Mouse (Mus musculus) hindbrain, embryonic 15.5 days (tissue): Measurements from ENCODE around the gene Zfp712. TPM values are rescaled to one million over a fixed set of nuclear protein-coding genes. Genes with fewer than 3 reads are reported as not detected.

Source experiments
- ATAC-seq: fragments of 200-750 bp; cut with Nextera tagmentation; 2 replicates; pipeline ENCODE4 v1.8.0; 2017; ENCODE audit warnings: low read depth, moderate number of reproducible peaks, moderate TSS enrichment; ENCODE audit not compliant: low FRiP score
- H3K27ac ChIP-seq: fragments of 300-500 bp; sonication (generic); replicated peaks from 2 replicates; pipeline ENCODE4 v1.5.1; 2015; ENCODE audit warnings: mild to moderate bottlenecking, inconsistent platforms
- H3K27me3 ChIP-seq: fragments of 300-500 bp; sonication (generic); 2 replicates; pipeline ENCODE4 v1.6.1; 2015; ENCODE audit warnings: control low read depth, inconsistent platforms
- H3K36me3 ChIP-seq: fragments of 300-500 bp; sonication (generic); 2 replicates; pipeline ENCODE4 v1.6.1; 2015; ENCODE audit warnings: control low read depth, inconsistent platforms
- H3K4me1 ChIP-seq: fragments of 300-500 bp; sonication (generic); replicated peaks from 2 replicates; pipeline ENCODE4 v1.6.1; 2015; ENCODE audit warnings: control low read depth, inconsistent platforms
- H3K4me2 ChIP-seq: fragments of 300-500 bp; sonication (generic); 2 replicates; pipeline ENCODE4 v1.6.1; 2015; ENCODE audit warnings: moderate library complexity, mild to moderate bottlenecking, inconsistent platforms
- H3K4me3 ChIP-seq: fragments of 300-500 bp; sonication (generic); 2 replicates; pipeline ENCODE4 v1.5.1; 2015; ENCODE audit warnings: mild to moderate bottlenecking, inconsistent platforms
- H3K9ac ChIP-seq: fragments of 300-500 bp; sonication (generic); 2 replicates; pipeline ENCODE4 v1.6.1; 2015; ENCODE audit warnings: inconsistent platforms
- H3K9me3 ChIP-seq: fragments of 300-500 bp; sonication (generic); 2 replicates; pipeline ENCODE4 v1.6.1; 2016; ENCODE audit warnings: control low read depth, inconsistent platforms
- WGBS: fragments of 180-500 bp; shearing (Covaris S2); methylation state at CpG from one replicate; pipeline ENCODE4 v1.1.7; 2015; 5-methylcytosine and 5-hydroxymethylcytosine counted together
- polyA plus RNA-seq: library from polyadenylated mRNA; unstranded; fragments of >200 nt; fragmentation: Nextera tagmentation; extraction: Ambion mirVana; gene quantifications from 2 replicates; pipeline ENCODE4 v1.2.1, GENCODE M21; 2015

Gene Zfp712
- polyA plus RNA-seq = 5.7 and 6.7 TPM in 2 replicates

- Histone ChIP-seq H3K9ac (peak within 1 kb of the TSS; percentile 72), H3K4me3 (peak within 1 kb of the TSS; percentile 61), H3K36me3 (peaks cover 8% of the 10 kb centered on the region; the same call in 1 of the 2 replicates), H3K27me3 (no peaks in the 10 kb centered on the region), H3K4me2 (peak within 1 kb of the TSS; percentile 82), H3K4me1 (peaks cover 6% of the 10 kb centered on the region), H3K9me3 (no peaks in the 10 kb centered on the region), H3K27ac (peak within 1 kb of the TSS; percentile 76)
- WGBS = under 1% methylated on average over 27 of the region's 27 CpGs
- ATAC-seq = peak; percentile 96
Measured at GRCm38 (mm10) chr13:67060786-67061358, at the start of gene Zfp712. Gene Zfp712, minus strand, starts transcription at chr13:67061170.

GRCm38 (mm10) chr13:67108821-67109206, 47.8 kb upstream of the Zfp712 start:
- peak overlapping the region; percentile 87 for H3K4me2 ChIP-seq
- H3K36me3 ChIP-seq = no peaks in the 10 kb centered on the region
- WGBS = 3% methylated on average over 9 of the region's 9 CpGs
- H3K27ac ChIP-seq = peak overlapping the region; percentile 72
- H3K4me3 ChIP-seq = peak overlapping the region; percentile 52
- H3K9me3 ChIP-seq = no peaks in the 10 kb centered on the region
- peak overlapping the region; percentile 25; the same call in 1 of the 2 replicates for H3K9ac ChIP-seq
- H3K4me1 ChIP-seq = peaks cover 13% of the 10 kb centered on the region
- peak; percentile 72 for ATAC-seq
- no peaks in the 10 kb centered on the region for H3K27me3 ChIP-seq

- under 1% methylated on average over 17 of the region's 17 CpGs for WGBS
- ATAC-seq = peak; percentile 99
- Histone ChIP-seq H3K27me3 (no peaks in the 10 kb centered on the region), H3K36me3 (no peaks in the 10 kb centered on the region), H3K27ac (peak within 1 kb of the TSS; percentile 72), H3K9me3 (no peaks in the 10 kb centered on the region), H3K4me1 (peaks cover 13% of the 10 kb centered on the region), H3K4me3 (peak within 1 kb of the TSS; percentile 52), H3K9ac (peak within 1 kb of the TSS; percentile 45), H3K4me2 (peak within 1 kb of the TSS; percentile 87)
Measured at GRCm38 (mm10) chr13:67108194-67108820, 47.3 kb upstream of the Zfp712 start, which contains the start of gene Gm28557. Gene Gm28557, minus strand, starts transcription at chr13:67108604.

DNA sequence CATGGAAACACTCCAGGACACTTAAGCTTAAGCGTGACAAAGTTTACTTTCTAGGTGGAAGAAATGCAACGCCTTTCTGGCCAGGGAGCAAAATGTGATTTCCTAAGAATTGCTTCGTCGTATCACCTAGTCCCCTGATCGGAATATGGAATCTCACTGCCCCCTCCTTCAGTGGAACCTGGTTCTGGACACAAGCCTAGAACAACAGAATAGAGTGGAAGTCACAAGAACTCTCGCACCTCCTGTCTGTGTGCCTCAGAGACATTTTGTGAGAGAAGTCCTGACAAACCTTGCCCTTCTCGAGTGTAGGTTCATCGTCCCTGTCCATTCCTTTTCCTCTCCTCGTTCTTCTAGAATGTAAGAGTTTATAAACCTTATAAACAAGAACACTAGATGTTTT, 46.7 kb upstream of the Zfp712 start:
- 72% methylated on average over 9 of the region's 9 CpGs for WGBS
- Histone ChIP-seq H3K27me3 (no peaks in the 10 kb centered on the region), H3K4me1 (peaks cover 13% of the 10 kb centered on the region), H3K9me3 (no peaks in the 10 kb centered on the region), H3K4me2 (peak overlapping the region; percentile 87), H3K9ac (peak overlapping the region; percentile 45), H3K4me3 (peak overlapping the region; percentile 52), H3K27ac (peak overlapping the region; percentile 69), H3K36me3 (no peaks in the 10 kb centered on the region)
- no peak for ATAC-seq

- Histone ChIP-seq H3K27me3 (no peaks in the 10 kb centered on the region), H3K4me3 (no peak within 1 kb of the TSS), H3K4me1 (no peaks in the 10 kb centered on the region), H3K9ac (no peak within 1 kb of the TSS), H3K9me3 (no peaks in the 10 kb centered on the region), H3K4me2 (no peak within 1 kb of the TSS), H3K27ac (no peak within 1 kb of the TSS), H3K36me3 (no peaks in the 10 kb centered on the region)
- no peak for ATAC-seq
- 92% methylated on average over 10 of the region's 10 CpGs for WGBS
Measured at GRCm38 (mm10) chr13:67097876-67098275, 36.9 kb upstream of the Zfp712 start, which contains the start of gene Zfp708. Gene Zfp708, minus strand, starts transcription at chr13:67097976.

- H3K4me2 ChIP-seq = no peak overlapping the region
- no peak overlapping the region for H3K4me3 ChIP-seq
- H3K9me3 ChIP-seq = no peaks in the 10 kb centered on the region
- H3K27ac ChIP-seq = no peak overlapping the region
- H3K36me3 ChIP-seq = no peaks in the 10 kb centered on the region
- H3K27me3 ChIP-seq = no peaks in the 10 kb centered on the region
- ATAC-seq = no peak
- 90% methylated on average over 1 of the region's 1 CpGs for WGBS
- no peaks in the 10 kb centered on the region for H3K4me1 ChIP-seq
- no peak overlapping the region for H3K9ac ChIP-seq
Measured at GRCm38 (mm10) chr13:67090154-67090553, 29.2 kb upstream of the Zfp712 start.

DNA sequence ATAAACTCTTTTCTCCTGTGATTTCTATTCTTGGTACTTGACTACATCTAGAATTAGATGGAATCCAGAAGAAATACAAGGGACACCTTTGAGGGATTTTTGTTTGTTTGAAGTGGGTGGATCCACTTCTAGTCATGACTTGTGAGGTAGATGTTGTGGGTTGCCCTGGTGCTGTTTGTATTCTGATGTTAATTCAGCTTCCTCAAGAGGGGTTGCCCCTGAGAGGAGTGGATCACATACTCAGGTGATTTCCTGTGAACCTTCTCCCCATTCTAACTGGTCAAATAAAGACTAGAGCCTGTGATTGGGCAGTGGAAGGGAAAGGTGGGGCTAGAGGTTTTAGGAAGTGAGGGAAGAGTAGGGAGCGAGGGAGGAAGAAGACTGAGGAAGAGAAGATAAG, 21.0 kb upstream of the Zfp712 start:
- H3K4me1 ChIP-seq = peaks cover 12% of the 10 kb centered on the region
- H3K36me3 ChIP-seq = peaks cover 10% of the 10 kb centered on the region
- H3K27ac ChIP-seq = peak overlapping the region; percentile 79
- 71% methylated on average over 1 of the region's 1 CpGs for WGBS
- H3K9me3 ChIP-seq = 0 out of 2 replicates have a peak, but pooled peaks cover 5% of the 10 kb centered on the region
- peak overlapping the region; percentile 57 for H3K9ac ChIP-seq
- peak overlapping the region; percentile 68 for H3K4me2 ChIP-seq
- peak overlapping the region; percentile 56 for H3K4me3 ChIP-seq
- ATAC-seq = no peak
- H3K27me3 ChIP-seq = no peaks in the 10 kb centered on the region

GRCm38 (mm10) chr13:67081142-67081713, 20.3 kb upstream of the Zfp712 start:
- peak; percentile 99 for ATAC-seq
- H3K4me1 ChIP-seq = peaks cover 12% of the 10 kb centered on the region
- 1% methylated on average over 24 of the region's 24 CpGs for WGBS

GRCm38 (mm10) chr13:67077244-67077643, 16.3 kb upstream of the Zfp712 start:
- ATAC-seq = no peak
- Histone ChIP-seq H3K27me3 (no peaks in the 10 kb centered on the region), H3K36me3 (peaks cover 41% of the 10 kb centered on the region), H3K9me3 (peaks cover 26% of the 10 kb centered on the region; the same call in 1 of the 2 replicates), H3K4me2 (no peak overlapping the region), H3K4me1 (peaks cover 12% of the 10 kb centered on the region), H3K27ac (no peak overlapping the region), H3K4me3 (no peak overlapping the region), H3K9ac (no peak overlapping the region)
- WGBS = 100% methylated on average over 2 of the region's 2 CpGs

More at GRCm38 (mm10) chr13:67081142-67081713, 20.3 kb upstream of the Zfp712 start:
- H3K36me3 ChIP-seq = peaks cover 15% of the 10 kb centered on the region
- H3K4me2 ChIP-seq = peak overlapping the region; percentile 68
- H3K4me3 ChIP-seq = peak overlapping the region; percentile 56
- no peaks in the 10 kb centered on the region for H3K27me3 ChIP-seq
- peak overlapping the region; percentile 79 for H3K27ac ChIP-seq
- H3K9me3 ChIP-seq = 0 out of 2 replicates have a peak, but pooled peaks cover 9% of the 10 kb centered on the region
- peak overlapping the region; percentile 57 for H3K9ac ChIP-seq

DNA sequence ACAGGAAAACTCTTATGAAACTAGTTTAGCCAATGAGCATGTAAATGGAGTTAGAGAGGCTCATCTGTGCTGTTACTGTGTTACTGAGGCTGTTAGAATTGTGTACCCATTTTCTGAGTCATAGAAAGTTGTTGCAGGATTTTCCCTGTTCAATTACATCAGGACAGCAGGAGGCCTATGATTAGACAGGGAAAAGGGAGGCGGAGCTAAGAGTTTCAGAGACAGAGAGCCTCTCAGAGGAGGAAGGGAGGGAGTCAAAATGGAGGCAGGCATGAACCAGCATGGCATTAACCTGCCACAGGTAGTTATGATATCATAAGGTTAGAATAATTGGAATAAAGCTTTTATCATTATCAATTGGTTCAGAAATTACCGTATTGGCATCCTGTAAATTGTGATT, 11.8 kb upstream of the Zfp712 start:
- Histone ChIP-seq H3K27me3 (no peaks in the 10 kb centered on the region), H3K9ac (no peak overlapping the region), H3K9me3 (peaks cover 45% of the 10 kb centered on the region), H3K4me2 (no peak overlapping the region), H3K36me3 (peaks cover 69% of the 10 kb centered on the region), H3K4me3 (no peak overlapping the region), H3K27ac (no peak overlapping the region), H3K4me1 (no peaks in the 10 kb centered on the region)
- WGBS = 92% methylated on average over 2 of the region's 2 CpGs
- ATAC-seq = no peak

- ATAC-seq = no peak
- H3K27me3 ChIP-seq = no peaks in the 10 kb centered on the region
Measured at GRCm38 (mm10) chr13:67065386-67065785, 4.4 kb upstream of the Zfp712 start.

DNA sequence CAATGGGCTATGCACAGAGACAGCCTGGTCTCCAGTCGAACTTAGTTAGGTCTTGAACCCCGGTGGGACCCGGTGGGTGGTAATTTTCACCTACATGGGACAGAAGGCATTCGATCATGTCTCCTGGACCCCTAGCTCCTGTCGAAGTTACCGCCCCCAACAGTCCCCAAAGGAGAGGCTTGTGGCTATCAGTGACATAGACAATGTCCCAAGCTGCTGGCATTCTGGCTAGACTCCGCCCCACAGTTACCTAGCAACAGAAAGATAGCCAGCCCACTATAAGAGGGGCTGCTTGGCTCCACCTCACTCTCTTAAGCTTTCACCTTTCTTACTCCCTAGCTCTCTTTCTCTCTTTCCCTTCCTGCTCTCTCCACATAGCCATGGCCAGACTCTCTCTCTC, 1.5 kb upstream of the Zfp712 start:
- Histone ChIP-seq H3K27me3 (no peaks in the 10 kb centered on the region), H3K9me3 (no peaks in the 10 kb centered on the region), H3K4me2 (no peak overlapping the region), H3K4me3 (no peak overlapping the region), H3K27ac (no peak overlapping the region), H3K9ac (no peak overlapping the region), H3K36me3 (peaks cover 12% of the 10 kb centered on the region), H3K4me1 (peaks cover 6% of the 10 kb centered on the region)
- no peak for ATAC-seq
- WGBS = 60% methylated on average over 7 of the region's 7 CpGs

More at GRCm38 (mm10) chr13:67065386-67065785, 4.4 kb upstream of the Zfp712 start:
- Histone ChIP-seq H3K9ac (no peak overlapping the region), H3K4me2 (no peak overlapping the region), H3K4me1 (peaks cover under 1% of the 10 kb centered on the region; the same call in 1 of the 2 replicates), H3K36me3 (peaks cover 33% of the 10 kb centered on the region), H3K9me3 (peaks cover 11% of the 10 kb centered on the region), H3K27ac (no peak overlapping the region), H3K4me3 (no peak overlapping the region)
- WGBS = 91% methylated on average over 8 of the region's 8 CpGs
